Mouse (Mus musculus) intestine, postnatal 0 days (tissue): Measurements from ENCODE around the gene Slc1a7. TPM values are rescaled to one million over a fixed set of nuclear protein-coding genes. Genes with fewer than 3 reads are reported as not detected.
A peak's percentile ranks its signal among the peaks of the same experiment; 100 is the strongest.

Experiments used
- ATAC-seq: fragments of 200-750 bp; cut with Nextera tagmentation; 2 replicates; pipeline ENCODE4 v1.8.0; 2017; ENCODE audit warnings: mild to moderate bottlenecking, moderate TSS enrichment, moderate library complexity
- H3K27ac ChIP-seq: fragments of 300-500 bp; sonication (generic); 2 replicates; pipeline ENCODE4 v1.5.1; 2014; ENCODE audit warnings: mild to moderate bottlenecking, low read depth, low read length, moderate library complexity
- H3K27me3 ChIP-seq: fragments of 300-500 bp; sonication (generic); replicated peaks from 2 replicates; pipeline ENCODE4 v1.6.1; 2014; ENCODE audit warnings: low read length, mixed read lengths; ENCODE audit not compliant: control insufficient read depth, insufficient read depth
- H3K36me3 ChIP-seq: fragments of 300-500 bp; sonication (generic); 2 replicates; pipeline ENCODE4 v1.6.1; 2014; ENCODE audit warnings: mild to moderate bottlenecking, moderate library complexity; ENCODE audit not compliant: control insufficient read depth, insufficient read depth
- H3K4me1 ChIP-seq: fragments of 300-500 bp; sonication (generic); replicated peaks from 2 replicates; pipeline ENCODE4 v1.6.1; 2014; ENCODE audit warnings: antibody characterized with exemption, low read length, mixed read lengths; ENCODE audit not compliant: control insufficient read depth, insufficient read depth
- H3K4me2 ChIP-seq: fragments of 300-500 bp; sonication (generic); replicated peaks from 2 replicates; pipeline ENCODE4 v1.6.1; 2014; ENCODE audit warnings: low read depth, mild to moderate bottlenecking, moderate library complexity
- H3K4me3 ChIP-seq: fragments of 300-500 bp; sonication (generic); 2 replicates; pipeline ENCODE4 v1.5.1; 2014; ENCODE audit warnings: low read depth, low read length
- H3K9ac ChIP-seq: fragments of 300-500 bp; sonication (generic); 2 replicates; pipeline ENCODE4 v1.6.1; 2014; ENCODE audit warnings: mild to moderate bottlenecking, low read depth, low read length
- H3K9me3 ChIP-seq: fragments of 300-500 bp; sonication (generic); 2 replicates; pipeline ENCODE4 v1.6.1; 2016; ENCODE audit warnings: mixed run types; ENCODE audit not compliant: control insufficient read depth
- CTCF ChIP-seq: sonication (generic); IDR thresholded peaks from 2 replicates; pipeline ENCODE4 v1.5.1; 2016; ENCODE audit warnings: low read depth, mild to moderate bottlenecking, control low read depth, antibody characterized with exemption, moderate library complexity
- WGBS: fragments of 180-500 bp; shearing (Covaris S2); extraction: QIAGEN DNeasy Blood & Tissue Kit; methylation state at CpG from one replicate; pipeline ENCODE4 v1.1.7; 2014; 5-methylcytosine and 5-hydroxymethylcytosine counted together
- polyA plus RNA-seq: library from polyadenylated mRNA; unstranded; fragments of >200 nt; fragmentation: Nextera tagmentation; extraction: Ambion mirVana; gene quantifications from 2 replicates; pipeline ENCODE4 v1.2.1, GENCODE M21; 2015

Slc1a7 gene
- polyA plus RNA-seq, 1 experiment from 2014 or later, result 0.14 TPM

DNA sequence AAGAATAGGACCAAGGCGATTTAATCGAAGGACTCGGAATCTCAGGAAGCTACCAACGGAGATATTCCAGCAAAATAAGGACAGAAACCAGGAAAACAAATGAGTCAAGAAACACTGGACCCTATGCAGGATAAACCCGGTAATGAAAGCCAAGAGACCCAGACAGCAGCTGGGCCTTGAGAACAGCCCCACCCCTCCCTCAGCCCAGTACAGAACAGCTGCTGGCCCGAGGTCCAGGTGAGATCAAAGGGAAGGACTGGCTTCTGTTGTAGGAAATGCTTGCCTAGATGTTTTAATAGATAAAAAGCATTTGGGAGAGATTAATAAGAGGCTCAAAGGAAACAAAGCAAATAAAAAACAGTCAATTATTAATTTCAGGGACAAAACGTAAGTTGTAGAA, 6.9 kb downstream of the Slc1a7 start:
- Histone ChIP-seq H3K27ac (no peak overlapping the region), H3K36me3 (no peaks in the 10 kb centered on the region), H3K4me3 (no peak overlapping the region), H3K9me3 (no peaks in the 10 kb centered on the region), H3K9ac (no peak overlapping the region), H3K4me1 (no peaks in the 10 kb centered on the region), H3K4me2 (no peak overlapping the region), H3K27me3 (no peaks in the 10 kb centered on the region)
- no peak for TF ChIP-seq CTCF
- 58% methylated on average over 7 of the region's 7 CpGs for WGBS
- ATAC-seq, result no peak

DNA sequence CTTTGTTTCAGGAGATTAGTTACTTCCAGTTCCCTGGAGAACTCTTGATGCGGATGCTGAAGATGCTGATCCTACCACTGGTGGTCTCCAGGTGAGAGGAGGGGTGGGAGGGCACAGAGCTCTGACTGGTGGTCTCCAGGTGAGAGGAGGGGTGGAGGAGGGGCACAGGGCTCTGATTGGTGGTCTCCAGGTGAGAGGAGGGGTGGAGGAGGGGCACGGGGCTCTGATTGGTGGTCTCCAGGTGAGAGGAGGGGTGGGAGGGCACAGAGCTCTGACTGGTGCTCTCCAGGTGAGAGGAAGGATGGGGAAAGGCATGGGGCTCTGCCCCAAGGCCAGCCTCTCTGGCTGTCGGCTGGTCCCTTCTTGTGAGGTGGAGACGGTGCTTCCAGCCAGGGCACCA, 9.5 kb downstream of the Slc1a7 start:
- 64% methylated on average over 4 of the region's 4 CpGs for WGBS
- no peak for TF ChIP-seq CTCF
- Histone ChIP-seq H3K4me1 (no peaks in the 10 kb centered on the region), H3K27me3 (no peaks in the 10 kb centered on the region), H3K9ac (no peak overlapping the region), H3K9me3 (no peaks in the 10 kb centered on the region), H3K36me3 (no peaks in the 10 kb centered on the region), H3K27ac (no peak overlapping the region), H3K4me3 (no peak overlapping the region), H3K4me2 (no peak overlapping the region)
- ATAC-seq, result no peak

DNA sequence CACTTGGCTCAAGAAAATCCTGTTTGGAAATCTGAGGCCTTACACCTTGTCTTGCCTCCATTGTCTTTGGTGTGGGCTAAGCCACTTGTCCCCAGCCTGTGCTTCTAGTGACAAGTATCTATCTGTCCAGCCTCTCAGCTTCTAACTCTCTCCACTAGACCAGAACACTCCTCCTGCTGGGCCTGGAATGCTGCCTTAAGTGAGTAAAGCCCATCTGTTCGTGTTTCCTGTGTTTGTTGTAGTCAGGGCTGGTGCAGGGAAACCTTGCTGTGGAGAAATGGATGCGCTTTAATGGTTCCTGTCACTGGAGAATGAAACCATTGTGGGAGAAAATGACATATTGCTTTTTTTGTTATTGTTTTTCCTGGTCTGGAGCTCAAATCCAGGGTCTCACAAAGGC, 11.4 kb downstream of the Slc1a7 start:
- Histone ChIP-seq H3K27me3 (no peaks in the 10 kb centered on the region), H3K27ac (no peak overlapping the region), H3K9me3 (no peaks in the 10 kb centered on the region), H3K4me3 (no peak overlapping the region), H3K4me2 (no peak overlapping the region), H3K9ac (no peak overlapping the region), H3K4me1 (no peaks in the 10 kb centered on the region), H3K36me3 (no peaks in the 10 kb centered on the region)
- 43% methylated on average over 2 of the region's 2 CpGs for WGBS
- no peak for ATAC-seq
- TF ChIP-seq CTCF, result no peak

DNA sequence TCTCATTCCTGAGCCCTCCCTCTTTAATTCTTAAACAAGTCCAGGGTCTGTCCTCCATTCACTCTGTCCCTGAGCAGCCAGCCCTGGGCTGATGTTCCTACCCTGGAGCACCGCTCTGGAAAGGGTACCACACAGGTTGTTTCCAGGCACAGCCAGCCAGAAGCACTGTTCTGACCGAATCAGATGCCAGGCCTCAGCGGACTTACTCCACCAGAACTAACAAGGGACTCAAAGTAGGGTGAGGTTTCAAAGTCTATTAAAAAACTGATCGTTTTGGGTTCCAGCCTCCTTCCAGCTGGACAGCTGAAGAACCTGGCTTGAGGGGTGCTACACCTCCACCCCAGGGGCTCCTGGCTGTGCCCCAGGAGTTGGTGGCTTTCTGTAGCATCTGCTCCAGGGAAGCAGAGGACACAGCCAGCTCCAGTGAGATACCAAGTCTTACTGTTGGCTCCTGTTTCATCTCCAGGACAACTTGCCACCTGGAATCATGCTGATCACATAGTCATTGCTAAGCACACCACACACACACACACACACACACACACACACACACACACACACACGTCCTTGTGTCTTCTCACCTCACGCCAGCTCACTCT, 12.0 kb downstream of the Slc1a7 start:
- ATAC-seq, result no peak
- Histone ChIP-seq H3K9me3 (no peaks in the 10 kb centered on the region), H3K4me3 (no peak overlapping the region), H3K27ac (no peak overlapping the region), H3K4me2 (no peak overlapping the region), H3K9ac (no peak overlapping the region), H3K27me3 (no peaks in the 10 kb centered on the region), H3K4me1 (no peaks in the 10 kb centered on the region), H3K36me3 (no peaks in the 10 kb centered on the region)
- TF ChIP-seq CTCF, result no peak
- WGBS, result 77% methylated on average over 6 of the region's 6 CpGs

DNA sequence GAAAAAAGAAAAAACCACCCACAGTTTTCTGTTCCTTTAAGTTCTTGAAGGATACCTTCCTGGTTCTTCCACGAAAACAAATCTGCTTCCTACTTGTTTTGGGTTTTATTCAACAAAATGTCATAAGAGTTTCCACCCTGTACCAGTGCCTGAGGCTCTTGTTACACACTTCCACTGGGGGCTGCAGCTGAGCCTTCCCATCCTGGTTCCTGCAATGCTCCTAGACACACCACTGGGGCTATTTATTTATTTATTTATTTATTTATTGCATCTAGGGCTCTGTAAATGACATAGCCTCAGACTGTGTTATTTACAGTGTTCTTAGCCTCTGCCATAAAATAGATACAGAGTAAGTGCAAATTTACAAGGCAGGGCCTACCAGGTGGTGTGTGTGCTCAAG, 15.6 kb downstream of the Slc1a7 start:
- H3K9me3 ChIP-seq, result no peaks in the 10 kb centered on the region
- no peak overlapping the region for H3K9ac ChIP-seq
- no peak for ATAC-seq
- H3K36me3 ChIP-seq, result no peaks in the 10 kb centered on the region
- H3K4me1 ChIP-seq, result no peaks in the 10 kb centered on the region
- no peak overlapping the region for H3K27ac ChIP-seq
- no peak overlapping the region for H3K4me2 ChIP-seq
- no peak for TF ChIP-seq CTCF
- no peak overlapping the region for H3K4me3 ChIP-seq
- 74% methylated on average over 1 of the region's 1 CpGs for WGBS
- H3K27me3 ChIP-seq, result no peaks in the 10 kb centered on the region

DNA sequence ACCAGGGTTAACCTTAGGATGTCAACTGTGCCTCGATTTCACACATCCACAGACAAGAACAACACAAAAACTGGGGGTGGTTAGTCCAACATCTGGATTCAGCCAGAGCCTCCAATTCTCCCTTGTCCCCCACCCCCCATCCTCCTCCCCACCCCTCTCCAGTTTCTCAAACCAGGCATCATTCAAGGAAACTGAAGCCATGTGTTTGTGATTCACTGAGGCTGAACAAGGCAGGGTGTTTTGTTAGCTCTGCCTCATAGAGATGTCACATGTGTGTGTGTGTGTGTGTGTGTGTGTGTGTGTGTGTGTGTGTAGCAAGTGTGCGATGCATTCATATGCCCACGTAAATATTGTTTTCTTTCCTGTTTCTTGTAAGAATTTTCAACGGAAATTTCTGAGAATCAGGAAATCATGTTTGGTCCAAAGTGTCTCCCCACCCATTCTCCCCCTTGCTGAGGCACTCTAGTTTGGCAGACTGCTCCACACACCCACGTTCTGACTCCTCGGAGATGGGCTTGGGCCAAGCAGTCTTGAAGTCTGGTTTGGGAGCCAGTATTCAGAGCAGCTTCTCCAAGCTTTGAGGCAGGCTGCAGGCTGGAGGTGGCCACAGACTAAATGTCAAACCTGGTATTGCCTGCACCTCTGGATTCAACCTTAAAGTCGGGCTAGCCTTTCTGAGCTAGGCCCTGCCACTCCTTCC, 16.3 kb downstream of the Slc1a7 start:
- TF ChIP-seq CTCF, result no peak
- Histone ChIP-seq H3K4me1 (no peaks in the 10 kb centered on the region), H3K4me3 (no peak overlapping the region), H3K9ac (no peak overlapping the region), H3K36me3 (no peaks in the 10 kb centered on the region), H3K27ac (no peak overlapping the region), H3K27me3 (no peaks in the 10 kb centered on the region), H3K9me3 (no peaks in the 10 kb centered on the region), H3K4me2 (no peak overlapping the region)
- peak; percentile 36; the same call in 1 of the 2 replicates for ATAC-seq
- WGBS, result 57% methylated on average over 7 of the region's 7 CpGs

DNA sequence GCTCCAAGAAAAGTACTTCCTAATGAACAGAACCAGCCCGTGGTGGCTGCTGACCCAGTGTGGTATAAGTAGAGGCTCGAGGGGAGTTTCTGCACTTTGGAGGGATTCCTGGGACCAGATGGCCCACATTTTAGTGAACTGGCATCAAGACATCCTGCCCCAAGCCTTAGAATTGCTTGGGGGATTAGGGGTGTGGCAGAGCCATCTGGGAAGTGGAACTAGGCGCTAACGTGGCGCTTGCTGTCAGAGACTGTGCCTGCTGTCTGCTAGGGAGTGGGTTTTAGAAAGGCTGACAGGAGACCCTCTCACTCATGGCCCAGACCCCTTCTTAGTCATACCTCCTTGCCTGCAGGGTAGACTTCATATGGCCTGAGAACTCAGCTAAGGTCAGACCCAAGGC, 17.7 kb downstream of the Slc1a7 start:
- Histone ChIP-seq H3K27me3 (no peaks in the 10 kb centered on the region), H3K4me1 (no peaks in the 10 kb centered on the region), H3K9me3 (no peaks in the 10 kb centered on the region), H3K4me3 (no peak overlapping the region), H3K9ac (no peak overlapping the region), H3K4me2 (no peak overlapping the region), H3K36me3 (no peaks in the 10 kb centered on the region), H3K27ac (no peak overlapping the region)
- TF ChIP-seq CTCF, result no peak
- WGBS, result 93% methylated on average over 5 of the region's 5 CpGs
- no peak for ATAC-seq
